Comparison of ENCODE assay signal across 8 mouse cellular contexts in the genomic region with DNA sequence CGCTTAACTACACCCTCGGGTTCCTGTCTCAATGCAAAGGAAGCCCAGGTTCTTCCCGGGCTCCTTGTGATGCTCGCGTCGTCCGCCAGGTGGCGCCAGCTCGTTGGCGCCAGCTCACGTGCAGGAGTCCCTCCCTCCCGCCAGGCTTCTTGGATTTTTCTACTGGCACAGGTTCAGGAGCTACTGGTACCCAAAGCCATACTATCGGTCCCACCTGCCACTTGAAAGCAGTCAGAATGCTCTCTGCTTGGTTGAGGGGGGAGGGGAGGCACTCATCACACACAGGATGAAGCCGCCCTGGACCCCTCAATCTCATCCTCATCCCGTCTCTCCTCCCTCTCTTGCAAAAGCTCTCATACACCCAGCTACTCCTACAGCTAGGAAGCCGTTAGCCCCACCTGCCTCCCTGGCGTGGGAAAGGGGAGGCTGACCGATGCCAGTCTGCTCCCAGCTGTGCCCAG. TPM values are rescaled to one million over a fixed set of nuclear protein-coding genes. Genes with fewer than 3 reads are reported as not detected.
DNase-seq lines count a peak whose midpoint lies in the region; ATAC-seq and TF ChIP-seq lines count a peak whose summit lies in the region.

No protein-coding gene starts in this region.

- intact Hi-C loops in heart, postnatal 10 days (cut with DNase I): loop anchor here (5.0 kb wide), 1 partner anchor 188 kb away; the partner anchor contains the start of genes Mapk14 and Slc26a8

- peaks cover 2% of the 10 kb centered on the region for H3K4me1 ChIP-seq in ES-Bruce4 (ENCODE audit: control insufficient read depth, insufficient read depth, low read length)
- H3K4me1 ChIP-seq in lung, embryonic 16.5 days (replicated peaks; ENCODE audit: control insufficient read depth, insufficient read depth, low read length): peaks cover 3% of the 10 kb centered on the region

- ATAC-seq in erythroid progenitor cell, adult 5-6 weeks (replicated peaks; ENCODE audit: low FRiP score, poor library complexity, severe bottlenecking): peak; percentile 72
- ATAC-seq in lung, embryonic 16.5 days (ENCODE audit: low read depth): 0 out of 2 replicates have a peak, but pooled peaks have one; percentile 17

- TF ChIP-seq EP300 in ES-Bruce4 (IDR thresholded peaks at IDR 0.05; ENCODE audit: insufficient read depth, low read depth, low read length): no peak

- H3K36me3 ChIP-seq in ES-Bruce4 (ENCODE audit: control insufficient read depth, insufficient read depth, low read length, poor library complexity, severe bottlenecking): no peaks in the 10 kb centered on the region
- H3K36me3 ChIP-seq in lung, embryonic 16.5 days (ENCODE audit: control insufficient read depth, insufficient read depth, low read length): no peaks in the 10 kb centered on the region

- no peak for TF ChIP-seq POLR2A in ES-Bruce4 (IDR thresholded peaks at IDR 0.05; ENCODE audit: insufficient read depth, low read length)

- peak; percentile 91 for TF ChIP-seq CTCF in ES-Bruce4 (IDR thresholded peaks at IDR 0.05; ENCODE audit: low read depth, low read length)
- TF ChIP-seq CTCF in layer of hippocampus, adult 2 months (conservative IDR thresholded peaks at IDR 0.05): peak; percentile 91

- no peaks in the 10 kb centered on the region for H3K27me3 ChIP-seq in ES-Bruce4 (ENCODE audit: control insufficient read depth, insufficient read depth, low read length, poor library complexity, severe bottlenecking)
- no peaks in the 10 kb centered on the region for H3K27me3 ChIP-seq in lung, embryonic 16.5 days (ENCODE audit: control insufficient read depth, insufficient read depth, low read depth, low read length)

- no peaks in the 10 kb centered on the region for H3K9me3 ChIP-seq in ES-Bruce4 (replicated peaks; ENCODE audit: control insufficient read depth, insufficient read depth, low read length, poor library complexity, severe bottlenecking)
- H3K9me3 ChIP-seq in lung, embryonic 16.5 days (ENCODE audit: control insufficient read depth, low read length): no peaks in the 10 kb centered on the region

- WGBS in lung, embryonic 16.5 days: 5% methylated on average over 18 of the region's 18 CpGs

- H3K4me2 ChIP-seq in lung, embryonic 16.5 days (ENCODE audit: low read depth, low read length): peak overlapping the region; percentile 33; the same call in 1 of the 2 replicates

- peak; percentile 82 for DNase-seq in brain, adult 2 months (ENCODE audit: low read depth, low spot score)
- peak; percentile 74 to 85 for DNase-seq in heart, postnatal 10 days
- DNase-seq in layer of hippocampus, adult 2 months (ENCODE audit: low spot score in 2 of 2): peak; percentile 41 to 82
- peak; percentile 78 for DNase-seq in ovary, postnatal 14 days (ENCODE audit: low spot score)
- peak; percentile 81 for DNase-seq in thymus, postnatal 25 days

- no peak overlapping the region for H3K9ac ChIP-seq in ES-Bruce4 (ENCODE audit: low read depth, poor library complexity, severe bottlenecking)
- no peak overlapping the region for H3K9ac ChIP-seq in lung, embryonic 16.5 days (ENCODE audit: low read length)

- 0 out of 2 replicates have a peak overlapping the region, but pooled peaks have one; percentile 5 for H3K4me3 ChIP-seq in ES-Bruce4 (ENCODE audit: low read depth, low read length)
- H3K4me3 ChIP-seq in layer of hippocampus, adult 2 months: no peak overlapping the region; the same call in 1 of the 2 replicates
- no peak overlapping the region for H3K4me3 ChIP-seq in lung, embryonic 16.5 days (ENCODE audit: low read length)

- H3K27ac ChIP-seq in ES-Bruce4 (ENCODE audit: insufficient read depth, low read length): no peak overlapping the region
- no peak overlapping the region for H3K27ac ChIP-seq in layer of hippocampus, adult 2 months
- no peak overlapping the region for H3K27ac ChIP-seq in lung, embryonic 16.5 days (ENCODE audit: low read length)

RNA-seq across cellular contexts. Expression of gene Pnpla1, which starts 21.8 kb away (rescaled TPM):
- 0.15 TPM in 1 of 2 replicates, not detected in the other for polyA plus RNA-seq in ES-Bruce4 (2011; ENCODE audit: insufficient read depth, insufficient read length, low read depth, missing spikeins)
- total RNA-seq in erythroid progenitor cell, adult 5-6 weeks (2015; ENCODE audit: low replicate concordance): 2.2 TPM in 1 of 2 replicates, not detected in the other
- not detected in 2 replicates for total RNA-seq in erythroid progenitor cell, adult 5-6 weeks (2017; ENCODE audit: low replicate concordance)
- total RNA-seq in heart, postnatal 10 days (2021): not detected
- under 1 TPM; 0.49 to 0.56 TPM for total RNA-seq in layer of hippocampus, adult 2 months (2021)
- polyA plus RNA-seq in lung, embryonic 16.5 days (2015; fragmentation: Nextera tagmentation; extraction: Ambion mirVana): not detected in 2 replicates

RNA-seq across cellular contexts. Expression of gene 4930539E08Rik, which starts 35.2 kb away (rescaled TPM):
- polyA plus RNA-seq in ES-Bruce4 (2011; ENCODE audit: insufficient read depth, insufficient read length, low read depth, missing spikeins): 1.5 and 3.0 TPM in 2 replicates
- total RNA-seq in erythroid progenitor cell, adult 5-6 weeks (2015; ENCODE audit: low replicate concordance): not detected in 2 replicates
- total RNA-seq in erythroid progenitor cell, adult 5-6 weeks (2017; ENCODE audit: low replicate concordance): not detected in 2 replicates
- total RNA-seq in heart, postnatal 10 days (2021): under 1 TPM in 1 of 2 experiments, not detected in 1; 0.05 TPM
- total RNA-seq in layer of hippocampus, adult 2 months (2021): 1 to 10 TPM; 4.0 to 4.1 TPM
- polyA plus RNA-seq in lung, embryonic 16.5 days (2015; fragmentation: Nextera tagmentation; extraction: Ambion mirVana): 0.08 and 0.40 TPM in 2 replicates

Comparison
In these comparisons a context has a peak if more than half of its experiments do, and no peak if none do; other contexts are left out.
1. RNA of gene 4930539E08Rik, which starts 35.2 kb away (total RNA-seq): 4.0 to 4.1 TPM in layer of hippocampus, adult 2 months; 0.05 TPM in heart, postnatal 10 days and not detected in erythroid progenitor cell, adult 5-6 weeks; every median in the first group is over 4 times any median in the second.
2. Peak in every context shown above with its lines, with median percentiles within 50 percentile points of each other: DNase-seq.